Mouse (Mus musculus): Measurements from ENCODE around the gene Pdha1. TPM values are rescaled to one million over a fixed set of nuclear protein-coding genes. Genes with fewer than 3 reads are reported as not detected.

The Pdha1 gene
- total RNA-seq (2014; rRNA removed) (156 and 178 TPM in 2 replicates), polyA plus RNA-seq (2015; fragmentation: Nextera tagmentation; extraction: Ambion mirVana) (179 and 195 TPM in 2 replicates)

GRCm38 (mm10) chrX:160137861-160138717 lies at the start of gene Pdha1:
Pdha1 (minus strand) TSS chrX:160138413.
- DNase-seq (ENCODE audit: low spot score) (peak; percentile 94), ATAC-seq (ENCODE audit: low FRiP score) (peak; percentile 96)
- Histone ChIP-seq H3K9me3 (ENCODE audit: low read length) (no peaks in the 10 kb centered on the region), H3K4me3 (ENCODE audit: low read depth, low read length) (peak within 1 kb of the TSS; percentile 59), H3K27ac (ENCODE audit: low read depth, low read length) (peak within 1 kb of the TSS; percentile 80), H3K4me2 (ENCODE audit: low read depth, low read length, poor library complexity, severe bottlenecking) (peak within 1 kb of the TSS; percentile 40), H3K9ac (replicated peaks; ENCODE audit: low read length, poor library complexity, severe bottlenecking) (peak within 1 kb of the TSS; percentile 56), H3K4me1 (ENCODE audit: insufficient read depth, low read length) (no peaks in the 10 kb centered on the region), H3K36me3 (ENCODE audit: insufficient read depth, low read length) (no peaks in the 10 kb centered on the region), H3K27me3 (ENCODE audit: insufficient read depth, low read length) (no peaks in the 10 kb centered on the region)
- TF ChIP-seq CTCF (IDR thresholded peaks at IDR 0.05), result 0 out of 2 replicates have a peak, but pooled peaks have one; percentile 7
- 20% methylated on average over 60 of the region's 67 CpGs for WGBS

DNA sequence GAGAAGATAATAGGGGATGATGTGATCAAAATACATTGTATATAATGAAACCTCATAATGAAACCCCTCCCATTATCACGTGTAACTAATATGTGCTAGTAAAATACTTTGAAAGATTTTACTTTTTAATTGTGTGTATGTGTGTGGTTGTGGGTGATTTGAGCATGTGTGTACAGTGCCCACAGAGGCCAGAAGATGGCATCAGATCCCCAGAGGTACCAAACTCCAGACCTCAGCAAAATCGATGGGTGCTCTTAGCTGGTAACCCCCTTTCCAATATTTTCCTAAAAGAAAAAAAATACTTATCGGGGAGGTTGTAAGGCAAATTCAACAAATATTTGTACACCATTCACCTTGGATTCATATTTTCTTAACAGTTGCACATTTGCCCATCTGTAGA lies 40.8 kb upstream of the Pdha1 start:
- no peak overlapping the region for H3K4me3 ChIP-seq (ENCODE audit: low read depth, low read length)
- no peak overlapping the region for H3K27ac ChIP-seq (ENCODE audit: low read depth, low read length)
- H3K4me1 ChIP-seq (ENCODE audit: insufficient read depth, low read length), result no peaks in the 10 kb centered on the region
- H3K36me3 ChIP-seq (ENCODE audit: insufficient read depth, low read length), result no peaks in the 10 kb centered on the region
- peak; percentile 2 for DNase-seq (ENCODE audit: low spot score)
- no peak overlapping the region for H3K4me2 ChIP-seq (ENCODE audit: low read depth, low read length, poor library complexity, severe bottlenecking)
- ATAC-seq (ENCODE audit: low FRiP score), result no peak
- peak; percentile 52 for TF ChIP-seq CTCF (IDR thresholded peaks at IDR 0.05)
- H3K27me3 ChIP-seq (ENCODE audit: insufficient read depth, low read length), result peaks cover 4% of the 10 kb centered on the region; the same call in 1 of the 2 replicates
- WGBS, result 69% methylated on average over 3 of the region's 3 CpGs
- H3K9ac ChIP-seq (replicated peaks; ENCODE audit: low read length, poor library complexity, severe bottlenecking), result no peak overlapping the region
- no peaks in the 10 kb centered on the region for H3K9me3 ChIP-seq (ENCODE audit: low read length)

GRCm38 (mm10) chrX:160170150-160170549 lies 31.9 kb upstream of the Pdha1 start:
- Histone ChIP-seq H3K36me3 (ENCODE audit: insufficient read depth, low read length) (no peaks in the 10 kb centered on the region), H3K9ac (replicated peaks; ENCODE audit: low read length, poor library complexity, severe bottlenecking) (no peak overlapping the region), H3K9me3 (ENCODE audit: low read length) (no peaks in the 10 kb centered on the region), H3K4me2 (ENCODE audit: low read depth, low read length, poor library complexity, severe bottlenecking) (no peak overlapping the region), H3K4me1 (ENCODE audit: insufficient read depth, low read length) (no peaks in the 10 kb centered on the region), H3K27me3 (ENCODE audit: insufficient read depth, low read length) (no peaks in the 10 kb centered on the region), H3K27ac (ENCODE audit: low read depth, low read length) (no peak overlapping the region), H3K4me3 (ENCODE audit: low read depth, low read length) (no peak overlapping the region)
- DNase-seq (ENCODE audit: low spot score), result peak; percentile 47
- ATAC-seq (ENCODE audit: low FRiP score), result no peak
- TF ChIP-seq CTCF (IDR thresholded peaks at IDR 0.05), result peak; percentile 79
- 2% methylated on average over 2 of the region's 3 CpGs for WGBS

DNA sequence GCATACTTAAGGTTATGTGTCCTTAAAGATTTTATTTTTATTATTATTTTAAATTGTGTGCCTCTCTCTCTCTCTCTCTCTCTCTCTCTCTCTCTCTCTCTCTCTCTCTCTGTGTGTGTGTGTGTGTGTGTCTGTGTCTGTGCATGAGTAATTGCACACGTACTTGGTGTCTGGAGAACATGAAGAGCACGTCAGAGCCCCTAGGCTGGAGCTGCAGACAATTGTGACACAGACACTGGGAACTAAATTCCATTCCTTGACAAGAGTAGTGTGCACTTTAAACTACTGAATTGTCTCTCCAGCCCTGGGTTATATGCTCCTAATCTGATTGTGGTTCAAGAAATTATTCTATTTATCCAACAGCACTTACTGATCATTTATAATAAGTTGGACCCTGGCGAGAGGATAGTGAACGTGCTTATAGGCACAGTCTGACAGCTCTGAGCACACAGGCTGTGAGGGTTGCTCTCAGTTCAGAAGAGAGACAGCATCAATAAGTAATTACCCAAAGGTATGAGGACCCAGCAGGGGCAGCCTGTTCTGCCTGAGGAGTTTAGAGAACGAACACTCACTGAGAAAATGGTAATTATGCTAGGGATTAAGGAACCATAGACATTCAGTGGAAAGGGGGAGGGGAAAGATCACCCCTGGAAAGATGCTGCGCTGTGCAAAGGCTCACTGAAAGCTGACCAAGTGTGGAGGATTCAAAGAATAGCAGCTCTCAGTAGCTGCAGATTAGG lies 28.2 kb upstream of the Pdha1 start:
- H3K4me2 ChIP-seq (ENCODE audit: low read depth, low read length, poor library complexity, severe bottlenecking), result no peak overlapping the region
- DNase-seq (ENCODE audit: low spot score) (no peak), ATAC-seq (ENCODE audit: low FRiP score) (peak; percentile 68; the same call in 1 of the 2 replicates)
- TF ChIP-seq CTCF (IDR thresholded peaks at IDR 0.05), result no peak
- H3K36me3 ChIP-seq (ENCODE audit: insufficient read depth, low read length), result no peaks in the 10 kb centered on the region
- no peaks in the 10 kb centered on the region for H3K4me1 ChIP-seq (ENCODE audit: insufficient read depth, low read length)
- H3K9ac ChIP-seq (replicated peaks; ENCODE audit: low read length, poor library complexity, severe bottlenecking), result no peak overlapping the region
- H3K4me3 ChIP-seq (ENCODE audit: low read depth, low read length), result no peak overlapping the region
- H3K27me3 ChIP-seq (ENCODE audit: insufficient read depth, low read length), result no peaks in the 10 kb centered on the region
- H3K9me3 ChIP-seq (ENCODE audit: low read length), result no peaks in the 10 kb centered on the region
- 27% methylated on average over 6 of the region's 6 CpGs for WGBS
- no peak overlapping the region for H3K27ac ChIP-seq (ENCODE audit: low read depth, low read length)

DNA sequence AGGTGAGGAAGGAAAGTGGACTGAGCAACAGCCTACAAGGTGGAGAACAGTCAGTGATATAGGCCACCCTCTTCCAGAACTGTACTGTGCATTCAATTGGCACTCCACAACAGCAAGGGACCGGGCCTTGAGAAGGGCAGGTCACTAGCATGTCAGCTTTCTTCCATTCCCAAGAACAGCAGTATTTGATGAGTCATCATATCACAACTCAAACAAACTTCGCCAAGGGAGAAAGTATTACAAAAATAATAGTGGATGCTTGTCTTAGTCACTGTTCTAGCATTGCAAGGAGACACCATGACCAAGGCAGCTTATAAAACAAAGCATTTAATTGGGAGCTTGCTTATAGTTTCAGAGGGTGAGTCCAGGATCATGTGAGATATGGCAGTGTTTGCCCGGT lies 26.0 kb upstream of the Pdha1 start:
- Histone ChIP-seq H3K4me1 (ENCODE audit: insufficient read depth, low read length) (no peaks in the 10 kb centered on the region), H3K9me3 (ENCODE audit: low read length) (no peaks in the 10 kb centered on the region), H3K27ac (ENCODE audit: low read depth, low read length) (no peak overlapping the region), H3K4me2 (ENCODE audit: low read depth, low read length, poor library complexity, severe bottlenecking) (no peak overlapping the region), H3K4me3 (ENCODE audit: low read depth, low read length) (no peak overlapping the region), H3K27me3 (ENCODE audit: insufficient read depth, low read length) (no peaks in the 10 kb centered on the region), H3K9ac (replicated peaks; ENCODE audit: low read length, poor library complexity, severe bottlenecking) (no peak overlapping the region), H3K36me3 (ENCODE audit: insufficient read depth, low read length) (no peaks in the 10 kb centered on the region)
- WGBS, result 85% methylated on average over 3 of the region's 3 CpGs
- ATAC-seq (ENCODE audit: low FRiP score), result no peak
- no peak for DNase-seq (ENCODE audit: low spot score)
- TF ChIP-seq CTCF (IDR thresholded peaks at IDR 0.05), result no peak

Measured in midbrain, postnatal 0 days (tissue).